8 mouse cellular contexts compared by ENCODE assay signal in genomic region chr4:149822126-149822525, GRCm38 (mm10). TPM values are rescaled to one million over a fixed set of nuclear protein-coding genes. Genes with fewer than 3 reads are reported as not detected.
DNase-seq lines count a peak whose midpoint lies in the region; ATAC-seq and TF ChIP-seq lines count a peak whose summit lies in the region.
"Had no signal": no experiment of that assay in that cellular context is flagged by ENCODE, and none has a peak within 500 bp of the region (broad histone marks: within the 10 kb centered on the region; RNA-seq: fewer than 3 reads in every experiment).

No protein-coding gene starts in this region.

- H3K27ac ChIP-seq in hindbrain, embryonic 14.5 days, result no peak overlapping the region
- H3K27ac ChIP-seq: liver, embryonic 14.5 days had no signal

- POLR2A ChIA-PET in Patski (lab: Charles Lee), result interaction anchor here (0.6 kb wide), 1 partner anchor 770 kb away, joined by 3 read pairs; no protein-coding TSS in a partner anchor

- no peaks in the 10 kb centered on the region for H3K36me3 ChIP-seq in hindbrain, embryonic 14.5 days (replicated peaks; ENCODE audit: control insufficient read depth, insufficient read depth)

- H3K9me3 ChIP-seq in hindbrain, embryonic 14.5 days (ENCODE audit: control insufficient read depth, low read length), result no peaks in the 10 kb centered on the region

- no peak overlapping the region; the same call in 1 of the 2 replicates for H3K4me2 ChIP-seq in hindbrain, embryonic 14.5 days (replicated peaks)

- in situ Hi-C loops in Patski (cut with MboI; ENCODE audit: low pct_unique_long_range_greater_than_20kb), result no loop called here

- H3K9ac ChIP-seq in hindbrain, embryonic 14.5 days, result no peak overlapping the region
- H3K9ac ChIP-seq: liver, embryonic 14.5 days had no signal

- DNase-seq in 3T3-L1 (ENCODE audit: low read depth, low spot score), result peak; percentile 78
- peak; percentile 95 for DNase-seq in Patski (ENCODE audit: low read depth, low spot score)
- peak; percentile 41 to 76 for DNase-seq in cerebellum, postnatal 4 days (ENCODE audit: low spot score in 2 of 2)
- DNase-seq in hindbrain, embryonic 14.5 days (ENCODE audit: low spot score), result peak; percentile 66
- DNase-seq in lung, adult 18-20 months, result peak; percentile 86 to 90
- DNase-seq in urinary bladder, postnatal 36 days (ENCODE audit: low spot score in 2 of 2), result peak; percentile 50 to 79
- DNase-seq in c-Kit-positive CD71-positive TER-119-positive erythroid progenitor cells, embryonic 14.5 days (ENCODE audit: low spot score), result no peak

- no peak for TF ChIP-seq CTCF in Patski (IDR thresholded peaks at IDR 0.05)

- H3K4me1 ChIP-seq in hindbrain, embryonic 14.5 days (replicated peaks; ENCODE audit: control insufficient read depth, insufficient read depth, low read length), result no peaks in the 10 kb centered on the region

- H3K4me3 ChIP-seq in hindbrain, embryonic 14.5 days (replicated peaks; ENCODE audit: low read length), result no peak overlapping the region

- 50% methylated on average over 9 of the region's 9 CpGs for WGBS in hindbrain, embryonic 14.5 days

- H3K27me3 ChIP-seq in Patski, result no peaks in the 10 kb centered on the region
- H3K27me3 ChIP-seq in hindbrain, embryonic 14.5 days (ENCODE audit: control insufficient read depth, insufficient read depth, low read length), result no peaks in the 10 kb centered on the region

- CTCF ChIA-PET in Patski (lab: Charles Lee), result interaction anchor here (0.7 kb wide), 1 partner anchor 136 kb away, joined by 3 read pairs; no protein-coding TSS in a partner anchor

- ATAC-seq in Patski, result peak; percentile 49
- no peak for ATAC-seq in hindbrain, embryonic 14.5 days (ENCODE audit: low FRiP score)

RNA-seq across cellular contexts. Expression of gene Slc25a33, which starts 48.0 kb away (rescaled TPM):
- polyA plus RNA-seq in Patski (2021), result 23.3 TPM
- 38.2 and 40.2 TPM in 2 replicates for polyA plus RNA-seq in hindbrain, embryonic 14.5 days (2014; fragmentation: Nextera tagmentation; extraction: Ambion mirVana)
